Mouse (Mus musculus): ENCODE results near the gene Tspan7.

DNA sequence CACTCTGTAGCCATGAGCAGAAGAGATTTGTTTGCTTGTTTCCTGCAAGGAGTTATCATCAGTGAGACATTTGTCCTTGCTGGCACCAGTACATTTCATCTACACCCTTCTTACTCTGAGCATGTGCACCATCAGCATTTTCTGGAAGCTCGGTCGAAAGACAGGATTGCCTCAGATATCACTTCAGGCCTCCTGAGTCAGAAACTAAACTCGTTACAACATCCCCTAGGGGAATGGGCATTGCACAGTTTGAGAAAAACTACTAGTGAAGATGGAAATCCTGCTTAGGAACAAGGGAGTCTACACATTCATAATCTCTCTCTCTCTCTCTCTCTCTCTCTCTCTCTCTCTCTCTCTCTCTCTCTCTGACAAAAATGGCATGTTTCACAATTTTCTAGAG lies 30.0 kb downstream of the Tspan7 start:
- TF ChIP-seq CTCF (IDR thresholded peaks at IDR 0.05; ENCODE audit: insufficient read depth, low read length) (no peak), POLR2A (IDR thresholded peaks at IDR 0.05; ENCODE audit: borderline replicate concordance, extremely low read depth, low read depth, low read length) (no peak)

Data from lung, adult 2 months (tissue).